Mouse (Mus musculus) brain, embryonic 14.5 days (tissue): ENCODE results near the gene Vmn1r183.

ENCODE experiments used
- CTCF ChIP-seq: fragments of 200-500 bp; IDR thresholded peaks from 2 replicates; pipeline ENCODE4 v1.5.1; 2012; ENCODE audit warnings: inconsistent platforms, mild to moderate bottlenecking, moderate library complexity, borderline replicate concordance; ENCODE audit not compliant: insufficient read depth, insufficient read length; ENCODE audit errors: extremely low read depth
- POLR2A ChIP-seq: fragments of 200-500 bp; IDR thresholded peaks from 2 replicates; pipeline ENCODE4 v1.6.1; 2012; ENCODE audit warnings: mild to moderate bottlenecking, inconsistent platforms, borderline replicate concordance; ENCODE audit not compliant: poor library complexity, insufficient read depth, insufficient read length, severe bottlenecking; ENCODE audit errors: extremely low read depth

DNA sequence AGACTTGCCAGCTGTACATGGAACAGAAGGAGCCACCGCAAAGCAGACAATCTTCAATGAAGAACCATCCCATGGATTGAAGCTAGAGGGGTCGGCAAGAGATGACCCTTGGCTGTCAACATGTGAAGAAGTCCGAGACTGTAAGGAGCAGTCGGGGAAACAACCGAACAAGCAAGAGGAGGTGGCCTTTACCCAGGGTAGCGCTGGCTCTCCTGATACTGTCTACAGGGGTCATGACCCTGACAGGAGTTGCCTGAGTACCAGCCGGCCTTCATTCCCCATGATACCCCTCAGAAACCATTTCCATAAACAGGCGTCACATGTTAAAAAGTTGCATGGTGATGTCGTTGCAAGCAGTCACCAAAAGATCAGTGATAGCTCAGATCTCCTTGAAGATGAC lies 51.3 kb downstream of the Vmn1r183 start:
- TF ChIP-seq CTCF: no peak
- TF ChIP-seq POLR2A: no peak
